Mouse (Mus musculus): Measurements from ENCODE around the gene Fgfr2.

GRCm38 (mm10) chr7:132197817-132198475, 925.2 kb downstream of the Fgfr2 start:
- TF ChIP-seq CTCF (IDR thresholded peaks at IDR 0.05) (no peak), EP300 (IDR thresholded peaks at IDR 0.05) (no peak)
